Mouse (Mus musculus) spleen, postnatal 4 days (tissue): ENCODE data around the gene Slc16a4.
"Not testable (repeated sequence)": the region's sequence is repeated elsewhere in the genome, so short reads cannot be mapped to it uniquely, and the experiment has no call there.

Experiments
- DNase-seq, 2 experiments: peaks; one replicate each; pipeline ENCODE4 v3.0.0; 2022; ENCODE audit warnings: low spot score in 2 of 2

Gene Slc16a4

DNA sequence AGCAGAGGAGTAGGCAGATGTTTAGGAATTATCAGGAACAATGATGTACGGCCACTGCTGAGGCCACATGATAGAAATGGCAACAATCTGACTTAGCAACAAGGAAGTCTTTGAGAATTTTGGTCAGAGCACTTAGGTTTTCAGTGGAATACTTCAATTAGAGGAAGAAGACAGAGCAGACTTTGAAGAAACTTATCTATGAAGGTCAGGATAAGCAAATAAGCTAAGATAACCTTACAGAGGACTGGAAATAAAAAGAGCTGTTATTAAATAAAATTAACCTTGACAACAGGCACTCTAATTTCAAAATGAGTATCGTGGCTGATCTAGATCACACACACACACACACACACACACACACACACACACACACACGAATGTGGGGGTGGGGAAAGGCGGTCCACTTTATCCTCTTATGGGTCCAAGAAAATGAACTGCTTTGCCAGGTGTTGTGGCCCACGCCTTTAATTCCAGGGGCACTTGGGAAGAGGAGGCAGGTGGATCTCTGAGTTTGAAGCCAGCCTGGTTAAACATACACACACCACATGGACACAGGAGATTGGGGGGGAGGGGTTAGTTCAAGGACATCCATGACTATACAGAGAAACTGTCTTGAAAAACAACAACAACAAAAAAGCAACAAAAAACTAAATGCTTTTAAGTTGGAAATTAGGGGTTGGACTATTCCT lies 4.8 kb downstream of the Slc16a4 start:
- no peak for DNase-seq

- not testable (repeated sequence) for DNase-seq
These were observed 5.9 kb downstream of the Slc16a4 start for GRCm38 (mm10) chr3:107296917-107297316.

DNA sequence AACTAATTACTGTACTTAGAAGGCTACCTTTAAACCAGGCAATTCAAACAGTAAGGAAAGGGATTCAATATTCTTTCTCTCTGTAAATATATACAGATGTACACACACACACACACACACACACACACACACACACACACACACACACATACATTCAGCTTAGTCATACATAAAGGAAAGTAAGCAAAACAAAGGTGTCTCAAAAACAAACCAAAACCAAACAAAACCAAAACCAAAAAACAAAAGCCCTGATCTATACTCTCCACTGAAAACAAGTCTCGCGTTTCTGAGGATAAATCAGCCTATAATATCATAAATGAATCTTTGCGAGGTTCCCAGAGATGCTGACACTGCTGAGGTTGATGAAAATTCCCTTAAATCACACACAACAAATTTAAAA lies 26.3 kb downstream of the Slc16a4 start:
- DNase-seq = no peak

DNA sequence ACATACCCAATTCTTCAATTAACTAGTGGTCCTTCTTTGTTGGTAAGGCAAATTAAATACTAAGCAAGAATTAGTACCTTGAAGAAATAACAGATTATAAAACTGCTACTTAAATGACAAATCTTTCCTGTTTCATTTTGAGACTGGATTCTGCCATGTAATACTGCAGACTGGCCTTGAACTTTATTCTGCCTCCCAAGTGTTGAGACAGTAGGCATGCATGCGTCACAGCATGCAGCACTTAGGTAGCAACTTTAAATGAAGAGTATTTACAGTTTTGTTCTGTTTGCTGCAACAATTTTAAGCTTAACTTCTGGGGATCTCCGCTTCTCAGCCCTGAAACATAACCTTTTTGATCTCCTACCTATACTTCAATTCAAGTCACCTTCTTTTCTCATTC lies 30.1 kb downstream of the Slc16a4 start:
- no peak for DNase-seq

- no peak for DNase-seq
These were observed 30.7 kb downstream of the Slc16a4 start for GRCm38 (mm10) chr3:107321776-107322175.

- no peak for DNase-seq
These were observed 35.4 kb downstream of the Slc16a4 start for GRCm38 (mm10) chr3:107326442-107326841.

DNA sequence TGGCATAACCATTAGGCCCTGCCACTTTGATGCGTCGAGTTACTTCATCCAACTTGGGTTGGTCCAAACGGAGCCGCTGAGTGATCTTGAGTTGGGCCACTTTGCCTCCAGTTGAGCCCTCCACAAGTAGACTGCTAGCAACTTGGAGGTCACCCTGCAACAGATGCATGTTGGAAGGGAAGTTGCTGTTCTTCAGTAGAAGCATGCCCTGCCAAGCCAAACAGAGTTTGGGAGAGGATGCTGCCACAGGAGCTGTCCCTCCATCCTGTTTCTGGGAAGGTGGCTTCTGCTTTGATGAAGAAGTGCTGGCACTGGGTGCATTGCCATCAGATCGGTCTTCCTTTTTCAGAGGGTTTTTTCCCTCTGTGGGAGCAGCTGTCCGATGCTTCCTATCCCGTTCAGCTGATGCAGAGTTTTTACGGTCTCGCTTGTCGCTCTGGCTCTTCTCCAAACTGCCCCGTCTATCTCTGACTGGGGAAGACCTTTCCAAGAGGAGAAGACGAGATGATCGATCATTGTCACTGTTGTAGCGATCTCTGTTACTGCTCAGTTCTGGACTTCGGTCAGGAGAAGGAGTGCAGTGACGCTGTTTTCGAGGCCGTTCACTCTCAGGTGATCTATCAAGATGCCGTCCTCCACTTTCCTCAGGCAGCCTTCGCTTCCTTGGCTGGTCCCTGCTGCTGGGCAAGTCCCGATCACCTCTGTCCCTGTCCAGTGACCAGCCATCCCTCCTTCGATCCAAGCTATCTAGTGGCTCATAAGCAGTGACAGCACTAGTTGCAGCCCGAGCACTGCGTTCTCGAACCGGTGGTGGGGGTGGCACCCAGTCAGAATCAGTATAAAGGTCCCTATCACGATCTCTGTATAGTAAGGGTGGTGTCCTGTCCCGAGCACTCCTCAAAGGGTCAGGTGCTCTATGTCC lies 39.7 kb downstream of the Slc16a4 start:
- DNase-seq = peak in 1 of 2 experiments; percentile 62

DNA sequence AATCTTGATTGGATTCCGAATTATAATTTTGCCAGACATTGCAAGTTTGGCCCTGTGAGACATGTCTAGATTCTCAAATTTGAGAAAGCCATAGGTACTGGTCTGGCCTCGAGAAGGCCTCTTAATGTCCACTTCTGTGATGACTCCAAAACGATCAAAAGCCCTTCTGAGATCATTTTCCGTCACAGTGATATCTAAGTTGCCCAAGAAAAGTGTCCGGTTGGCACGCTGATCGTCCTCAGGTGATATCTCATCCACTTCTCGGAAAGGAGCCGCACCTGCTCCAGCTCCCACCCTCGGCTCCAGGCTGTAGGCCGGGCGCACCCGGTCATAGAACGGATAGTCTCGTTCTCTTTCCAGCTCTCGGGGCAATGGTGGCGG lies 40.7 kb downstream of the Slc16a4 start:
- no peak for DNase-seq

GRCm38 (mm10) chr3:107332127-107332959 lies 41.3 kb downstream of the Slc16a4 start:
- peak; percentile 42 to 82 for DNase-seq

DNA sequence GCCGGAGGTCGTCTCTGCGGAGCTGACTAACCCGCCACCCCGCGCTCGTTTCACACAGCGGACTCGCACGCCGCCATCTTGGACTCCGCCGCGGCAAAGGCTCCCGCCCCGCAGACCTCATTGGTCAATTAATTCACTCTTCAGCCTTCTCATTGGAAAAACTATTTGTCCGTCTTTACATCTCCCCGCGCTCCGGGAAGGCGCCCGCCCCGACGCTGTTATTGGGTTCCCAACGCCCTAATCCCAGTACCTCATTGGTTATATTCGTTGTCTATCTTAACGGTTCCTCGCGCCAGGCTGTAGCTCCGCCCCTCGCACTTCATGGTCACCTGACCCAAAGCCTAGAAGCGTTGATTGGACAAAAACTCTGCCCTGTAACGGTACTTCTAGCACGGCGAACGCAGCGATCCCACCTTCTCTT lies 41.9 kb downstream of the Slc16a4 start:
- peak; percentile 93 to 94 for DNase-seq

- DNase-seq = peak; percentile 91 to 94
These were observed 42.6 kb downstream of the Slc16a4 start, which contains the start of gene Rbm15 for GRCm38 (mm10) chr3:107333381-107334201. Gene Rbm15 (minus strand): TSS chr3:107333673.

DNA sequence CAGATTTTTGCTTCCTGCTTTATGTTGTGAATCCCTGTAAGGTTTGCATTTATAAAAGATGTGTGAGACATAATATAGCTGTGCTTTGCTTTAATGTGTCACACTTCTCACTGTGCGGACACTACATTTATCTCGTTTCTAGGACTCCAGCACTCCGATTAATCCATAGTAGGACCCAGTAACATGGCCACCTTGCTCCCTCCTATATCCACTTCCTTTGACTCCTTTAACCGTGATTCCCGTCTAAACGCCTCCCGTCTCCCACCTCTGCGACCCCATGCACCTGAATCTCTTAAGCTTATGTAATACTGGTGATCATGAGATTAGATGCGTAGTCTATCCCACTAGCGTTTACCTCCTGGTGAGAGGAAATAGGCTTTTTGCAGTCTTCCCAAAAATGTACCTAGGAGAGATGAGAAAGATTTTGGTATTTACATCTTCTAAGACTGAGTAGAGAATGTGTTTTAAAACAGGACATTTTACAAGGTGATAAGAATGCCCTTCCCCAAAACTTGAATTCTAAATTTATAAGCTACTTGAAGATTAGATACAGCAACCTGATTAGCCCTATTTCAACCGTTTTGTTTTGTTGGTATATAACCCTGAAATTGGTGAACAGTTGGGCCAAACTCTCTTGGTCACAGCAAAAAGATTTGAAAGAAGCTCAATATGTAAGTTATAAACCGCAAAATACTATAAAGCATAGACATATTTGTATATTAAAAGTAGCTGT lies 43.3 kb downstream of the Slc16a4 start:
- DNase-seq = no peak

DNA sequence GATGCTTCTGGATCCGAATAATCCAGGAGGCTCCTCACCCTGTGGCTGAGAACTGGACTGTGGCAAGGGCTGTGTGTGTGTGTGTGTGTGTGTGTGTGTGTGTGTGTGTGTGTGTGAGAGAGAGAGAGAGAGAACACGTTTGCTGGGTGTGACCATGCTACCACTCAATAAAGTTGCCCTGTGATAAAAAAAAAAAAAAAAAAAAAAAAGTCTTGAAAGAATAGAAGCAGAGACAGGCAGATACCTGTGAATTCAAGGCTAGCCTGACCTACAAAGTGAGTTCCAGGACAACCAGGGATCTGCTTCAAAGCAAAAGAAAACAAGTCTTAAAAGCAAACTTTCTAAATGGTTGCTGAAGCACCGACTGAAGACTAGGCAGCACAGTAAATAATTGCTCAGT lies 52.9 kb downstream of the Slc16a4 start:
- no peak for DNase-seq

GRCm38 (mm10) chr3:107345033-107345725 lies 54.1 kb downstream of the Slc16a4 start:
- no peak for DNase-seq

DNA sequence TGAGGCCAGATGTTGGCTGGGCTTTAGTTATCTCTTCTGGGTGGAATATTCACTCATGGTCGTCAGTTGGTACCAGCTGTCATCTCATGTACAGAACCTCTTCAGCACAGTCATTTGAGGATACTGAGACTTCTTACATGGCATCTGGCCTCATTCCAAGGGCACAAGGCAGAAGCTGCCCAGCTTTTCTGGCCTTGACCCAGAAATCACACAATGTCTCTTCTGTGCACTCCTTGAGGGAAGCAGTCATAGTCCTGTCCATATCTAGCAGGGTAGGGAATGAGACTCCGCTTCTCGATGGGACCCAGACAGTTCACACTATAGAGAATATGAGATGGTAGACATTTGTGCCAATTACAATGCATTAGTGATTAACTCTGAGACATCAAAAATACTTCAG lies 58.0 kb downstream of the Slc16a4 start:
- no peak for DNase-seq

GRCm38 (mm10) chr3:107351706-107352105 lies 60.7 kb downstream of the Slc16a4 start:
- no peak for DNase-seq

DNA sequence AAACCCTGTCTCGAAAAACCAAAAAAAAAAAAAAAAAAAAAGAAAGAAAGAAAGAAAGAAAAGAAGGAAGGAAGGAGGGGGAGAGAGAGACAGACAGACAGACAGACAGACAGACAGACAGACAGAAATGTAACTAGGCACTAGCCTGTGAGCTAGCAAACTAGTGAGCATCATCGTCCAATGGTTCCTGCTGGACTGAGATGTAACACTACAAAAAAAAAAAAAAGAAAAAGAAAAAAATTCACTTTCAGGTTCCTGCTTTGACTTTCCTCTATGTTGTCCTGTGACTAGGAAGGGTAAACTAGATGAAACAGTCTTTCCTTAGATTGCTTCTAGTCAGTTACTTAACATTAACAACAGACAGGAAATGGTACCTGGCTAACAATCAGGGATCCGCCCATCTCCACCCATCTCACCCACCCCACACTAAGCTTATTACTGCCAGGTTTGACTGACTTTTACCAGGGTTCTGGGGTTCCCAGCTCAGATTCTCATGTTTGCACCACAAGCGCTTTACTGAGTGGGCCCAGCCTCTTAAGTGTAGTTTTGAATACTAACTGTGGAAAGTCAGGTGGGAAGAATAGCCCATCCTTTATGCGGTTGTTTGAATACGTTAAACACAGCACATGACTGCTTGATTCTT lies 64.7 kb downstream of the Slc16a4 start:
- DNase-seq = no peak

GRCm38 (mm10) chr3:107356964-107357441 lies 66.0 kb downstream of the Slc16a4 start:
- peak; percentile 50 to 77 for DNase-seq

GRCm38 (mm10) chr3:107357700-107358234 lies 66.7 kb downstream of the Slc16a4 start:
- DNase-seq = no peak
